Mouse (Mus musculus) midbrain, embryonic 15.5 days (tissue): ENCODE measurements around the gene B4galt5. TPM values are rescaled to one million over a fixed set of nuclear protein-coding genes. Genes with fewer than 3 reads are reported as not detected.

Source experiments
- ATAC-seq: fragments of 200-750 bp; cut with Nextera tagmentation; replicated peaks from 2 replicates; pipeline ENCODE4 v1.8.0; 2017; ENCODE audit warnings: moderate TSS enrichment
- H3K27ac ChIP-seq: fragments of 300-500 bp; sonication (generic); 2 replicates; pipeline ENCODE4 v1.5.1; 2015; ENCODE audit warnings: mild to moderate bottlenecking, inconsistent platforms
- H3K27me3 ChIP-seq: fragments of 300-500 bp; sonication (generic); replicated peaks from 2 replicates; pipeline ENCODE4 v1.6.1; 2015; ENCODE audit warnings: inconsistent platforms
- H3K36me3 ChIP-seq: fragments of 300-500 bp; sonication (generic); replicated peaks from 2 replicates; pipeline ENCODE4 v1.6.1; 2015; ENCODE audit warnings: inconsistent platforms
- H3K4me1 ChIP-seq: fragments of 300-500 bp; sonication (generic); 2 replicates; pipeline ENCODE4 v1.6.1; 2015; ENCODE audit warnings: inconsistent platforms
- H3K4me2 ChIP-seq: fragments of 300-500 bp; sonication (generic); 2 replicates; pipeline ENCODE4 v1.6.1; 2015; ENCODE audit warnings: inconsistent platforms, mild to moderate bottlenecking, moderate library complexity
- H3K4me3 ChIP-seq: fragments of 300-500 bp; sonication (generic); 2 replicates; pipeline ENCODE4 v1.5.1; 2015; ENCODE audit warnings: mild to moderate bottlenecking, inconsistent platforms
- H3K9ac ChIP-seq: fragments of 300-500 bp; sonication (generic); 2 replicates; pipeline ENCODE4 v1.6.1; 2015; ENCODE audit warnings: mild to moderate bottlenecking, inconsistent platforms
- H3K9me3 ChIP-seq: fragments of 300-500 bp; sonication (generic); 2 replicates; pipeline ENCODE4 v1.6.1; 2016; ENCODE audit warnings: inconsistent platforms
- WGBS: fragments of 180-500 bp; shearing (Covaris S2); methylation state at CpG from one replicate; pipeline ENCODE4 v1.1.7; 2015; ENCODE audit warnings: mixed read lengths; 5-methylcytosine and 5-hydroxymethylcytosine counted together
- polyA plus RNA-seq: library from polyadenylated mRNA; unstranded; fragments of >200 nt; fragmentation: Nextera tagmentation; extraction: Ambion mirVana; gene quantifications from 2 replicates; pipeline ENCODE4 v1.2.1, GENCODE M21; 2015

Gene B4galt5
- polyA plus RNA-seq, 1 experiment from 2014 or later: 28.3 TPM

- H3K27me3 ChIP-seq: no peaks in the 10 kb centered on the region
- WGBS: 95% methylated on average over 5 of the region's 5 CpGs
- H3K4me2 ChIP-seq: no peak overlapping the region
- H3K9ac ChIP-seq: no peak overlapping the region
- H3K4me3 ChIP-seq: no peak overlapping the region
- ATAC-seq: no peak
- no peak overlapping the region for H3K27ac ChIP-seq
- H3K9me3 ChIP-seq: no peaks in the 10 kb centered on the region
- H3K36me3 ChIP-seq: no peaks in the 10 kb centered on the region
- H3K4me1 ChIP-seq: no peaks in the 10 kb centered on the region
These were observed 26.7 kb upstream of the B4galt5 start for GRCm38 (mm10) chr2:167375688-167376087.

GRCm38 (mm10) chr2:167375135-167375534 is 26.2 kb upstream of the B4galt5 start:
- ATAC-seq: no peak

DNA sequence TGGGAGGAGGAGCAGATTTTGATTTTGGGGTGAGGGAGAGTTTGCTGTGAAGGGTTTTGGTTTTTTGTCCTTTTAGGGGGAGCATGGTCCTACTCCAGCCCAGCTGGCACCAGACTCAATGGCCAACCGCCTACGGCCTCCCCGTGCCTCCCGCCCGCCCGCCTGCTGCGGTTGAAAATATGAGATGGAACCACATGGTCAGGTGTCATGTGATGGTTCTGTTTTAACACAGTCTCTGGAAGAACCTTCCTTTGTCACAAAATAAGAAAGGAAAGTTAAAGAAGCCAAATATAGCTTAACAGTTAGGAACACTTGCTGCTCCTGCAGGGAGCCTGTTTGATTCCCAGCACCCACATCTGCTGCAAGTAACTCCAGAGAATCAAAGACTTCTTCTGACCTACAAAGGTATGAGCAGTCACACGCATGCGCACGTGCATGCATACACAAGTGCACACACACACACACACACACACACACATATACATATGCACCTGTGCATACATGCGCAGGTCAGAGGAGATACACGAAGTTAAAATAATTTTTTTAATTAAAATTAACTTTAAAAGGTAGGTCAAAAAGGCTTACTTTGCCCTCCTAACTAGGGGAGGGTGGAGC is 25.3 kb upstream of the B4galt5 start:
- H3K4me3 ChIP-seq: no peak overlapping the region
- H3K4me1 ChIP-seq: no peaks in the 10 kb centered on the region
- no peak overlapping the region for H3K4me2 ChIP-seq
- H3K27ac ChIP-seq: no peak overlapping the region
- H3K27me3 ChIP-seq: no peaks in the 10 kb centered on the region
- 92% methylated on average over 12 of the region's 12 CpGs for WGBS
- no peaks in the 10 kb centered on the region for H3K9me3 ChIP-seq
- no peak overlapping the region for H3K9ac ChIP-seq
- no peaks in the 10 kb centered on the region for H3K36me3 ChIP-seq
- no peak for ATAC-seq

More at GRCm38 (mm10) chr2:167375135-167375534, 26.2 kb upstream of the B4galt5 start:
- no peaks in the 10 kb centered on the region for H3K36me3 ChIP-seq
- no peaks in the 10 kb centered on the region for H3K4me1 ChIP-seq
- no peak overlapping the region for H3K27ac ChIP-seq
- H3K27me3 ChIP-seq: no peaks in the 10 kb centered on the region
- 78% methylated on average over 9 of the region's 9 CpGs for WGBS
- no peak overlapping the region for H3K4me3 ChIP-seq
- H3K9ac ChIP-seq: no peak overlapping the region
- no peaks in the 10 kb centered on the region for H3K9me3 ChIP-seq
- no peak overlapping the region for H3K4me2 ChIP-seq

DNA sequence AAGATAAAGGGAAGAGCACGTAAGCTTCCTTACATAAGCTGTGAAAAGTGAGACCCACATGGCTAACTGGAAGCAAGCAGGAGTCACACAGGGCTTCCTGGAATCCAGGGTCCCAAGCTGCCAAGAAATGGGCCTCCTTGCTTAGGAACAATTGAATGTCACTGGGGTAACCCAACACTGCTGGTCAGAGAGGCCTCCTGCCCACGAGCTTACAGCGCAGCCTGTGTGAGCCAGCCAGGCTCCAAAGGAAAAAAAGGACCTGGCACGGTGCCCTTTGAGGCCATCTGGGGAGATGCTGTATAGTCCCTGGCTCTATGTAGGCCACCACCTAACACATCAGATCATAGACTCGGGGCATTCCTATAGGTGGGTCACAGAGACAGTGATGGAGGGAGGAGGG is 24.3 kb upstream of the B4galt5 start:
- 80% methylated on average over 5 of the region's 5 CpGs for WGBS
- H3K27me3 ChIP-seq: no peaks in the 10 kb centered on the region
- ATAC-seq: no peak
- no peak overlapping the region for H3K27ac ChIP-seq
- no peaks in the 10 kb centered on the region for H3K4me1 ChIP-seq
- no peaks in the 10 kb centered on the region for H3K36me3 ChIP-seq
- H3K4me3 ChIP-seq: no peak overlapping the region
- H3K9me3 ChIP-seq: no peaks in the 10 kb centered on the region
- no peak overlapping the region for H3K9ac ChIP-seq
- no peak overlapping the region for H3K4me2 ChIP-seq

DNA sequence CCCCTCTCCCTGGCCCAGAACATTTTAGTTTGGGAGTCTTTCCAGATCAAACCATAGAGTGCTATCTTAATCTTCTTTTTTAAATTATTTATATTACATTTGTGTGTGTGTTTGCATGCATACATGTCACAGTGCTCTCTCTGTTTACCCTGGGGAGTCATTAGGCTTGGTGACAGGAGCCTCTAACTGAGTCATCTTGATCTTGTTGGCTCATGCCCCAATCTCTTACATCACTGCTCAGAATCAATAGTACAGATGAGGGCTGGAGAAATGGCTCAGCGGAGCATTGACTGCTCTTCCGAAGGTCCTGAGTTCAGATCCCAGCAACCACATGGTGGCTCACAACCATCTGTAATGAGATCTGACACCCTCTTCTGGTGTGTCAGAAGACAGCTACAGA is 22.5 kb upstream of the B4galt5 start:
- Histone ChIP-seq H3K9me3 (no peaks in the 10 kb centered on the region), H3K4me1 (no peaks in the 10 kb centered on the region), H3K4me3 (no peak overlapping the region), H3K27ac (no peak overlapping the region), H3K27me3 (no peaks in the 10 kb centered on the region), H3K4me2 (no peak overlapping the region), H3K9ac (no peak overlapping the region), H3K36me3 (no peaks in the 10 kb centered on the region)
- no peak for ATAC-seq
- WGBS: 93% methylated on average over 2 of the region's 2 CpGs

DNA sequence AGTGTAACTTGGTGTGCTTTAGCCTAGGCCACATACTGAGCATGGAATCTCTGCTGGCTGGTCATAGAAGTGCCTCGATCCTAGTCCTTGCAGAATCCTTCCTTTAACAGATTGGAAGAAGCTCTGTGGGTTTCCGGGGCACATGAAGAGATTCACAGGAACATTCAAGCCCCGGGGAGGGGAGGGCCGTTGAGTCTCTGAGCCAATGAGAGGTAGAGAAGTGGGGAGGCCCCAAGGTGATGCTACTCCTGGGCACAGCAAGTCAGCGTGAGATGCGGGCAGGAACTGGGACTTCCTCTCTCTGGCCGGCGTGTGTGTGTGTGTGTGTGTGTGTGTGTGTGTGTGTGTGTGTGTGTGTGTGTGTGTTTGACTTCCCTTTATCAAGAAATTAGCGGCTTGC is 19.3 kb upstream of the B4galt5 start:
- H3K9me3 ChIP-seq: no peaks in the 10 kb centered on the region
- H3K27me3 ChIP-seq: no peaks in the 10 kb centered on the region
- WGBS: 83% methylated on average over 7 of the region's 9 CpGs
- no peak overlapping the region for H3K27ac ChIP-seq
- no peak for ATAC-seq
- H3K4me1 ChIP-seq: no peaks in the 10 kb centered on the region
- H3K4me2 ChIP-seq: no peak overlapping the region
- H3K4me3 ChIP-seq: no peak overlapping the region
- H3K36me3 ChIP-seq: no peaks in the 10 kb centered on the region
- no peak overlapping the region for H3K9ac ChIP-seq

DNA sequence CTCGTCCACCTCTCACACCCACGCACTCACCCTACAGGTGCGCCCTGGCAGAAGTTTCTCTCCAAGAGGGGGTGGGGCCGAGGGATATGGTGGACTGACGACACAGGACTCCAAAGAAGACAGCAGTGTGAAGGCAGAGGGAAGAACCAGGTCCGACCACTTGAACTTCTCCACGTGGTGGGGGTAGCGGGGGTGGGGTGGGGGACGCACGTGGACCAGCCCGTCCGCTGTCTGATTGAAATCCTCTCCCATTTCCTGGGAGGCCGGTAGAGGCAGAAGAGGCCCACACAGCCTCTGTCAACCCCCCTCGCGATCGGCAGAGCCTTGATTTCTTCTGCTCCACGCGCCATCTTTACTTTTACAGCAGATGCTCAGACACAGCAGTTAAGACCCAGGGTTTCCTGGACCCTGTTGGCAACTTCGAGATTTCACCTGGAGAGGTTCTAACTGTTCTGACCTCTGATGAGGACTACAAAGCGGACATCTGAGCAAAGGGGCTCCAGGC is 18.8 kb upstream of the B4galt5 start:
- H3K9ac ChIP-seq: no peak overlapping the region
- no peak overlapping the region for H3K4me2 ChIP-seq
- no peak overlapping the region for H3K27ac ChIP-seq
- H3K27me3 ChIP-seq: no peaks in the 10 kb centered on the region
- no peaks in the 10 kb centered on the region for H3K9me3 ChIP-seq
- H3K4me1 ChIP-seq: no peaks in the 10 kb centered on the region
- no peak for ATAC-seq
- no peaks in the 10 kb centered on the region for H3K36me3 ChIP-seq
- no peak overlapping the region for H3K4me3 ChIP-seq
- WGBS: 67% methylated on average over 20 of the region's 20 CpGs

- WGBS: 66% methylated on average over 6 of the region's 7 CpGs
- Histone ChIP-seq H3K4me2 (no peak overlapping the region), H3K27ac (no peak overlapping the region), H3K36me3 (no peaks in the 10 kb centered on the region), H3K4me1 (no peaks in the 10 kb centered on the region), H3K9ac (no peak overlapping the region), H3K9me3 (no peaks in the 10 kb centered on the region), H3K27me3 (no peaks in the 10 kb centered on the region), H3K4me3 (no peak overlapping the region)
- no peak for ATAC-seq
These were observed 18.3 kb upstream of the B4galt5 start for GRCm38 (mm10) chr2:167367325-167367724.

DNA sequence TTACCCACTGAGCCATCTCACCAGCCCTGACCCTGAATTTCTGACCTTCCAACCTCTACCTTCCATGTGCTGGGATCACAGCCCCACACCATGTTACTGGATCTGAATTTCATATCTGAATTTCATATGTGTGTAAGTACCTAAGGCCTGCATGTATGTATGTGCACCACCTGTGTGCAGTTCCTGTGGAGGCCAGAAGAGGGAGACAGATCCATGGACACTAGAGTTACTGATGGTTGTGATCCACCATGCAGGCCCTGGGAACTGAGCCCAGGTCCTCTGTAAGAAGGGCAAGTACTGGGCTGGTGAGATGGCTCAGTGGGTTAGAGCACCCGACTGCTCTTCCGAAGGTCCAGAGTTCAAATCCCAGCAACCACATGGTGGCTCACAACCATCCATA is 16.1 kb upstream of the B4galt5 start:
- ATAC-seq: no peak
- 100% methylated on average over 2 of the region's 2 CpGs for WGBS
- H3K9me3 ChIP-seq: no peaks in the 10 kb centered on the region

GRCm38 (mm10) chr2:167363272-167364045 is 14.5 kb upstream of the B4galt5 start:
- Histone ChIP-seq H3K27me3 (no peaks in the 10 kb centered on the region), H3K9ac (no peak overlapping the region), H3K27ac (no peak overlapping the region), H3K4me1 (no peaks in the 10 kb centered on the region), H3K4me3 (no peak overlapping the region), H3K9me3 (no peaks in the 10 kb centered on the region), H3K36me3 (no peaks in the 10 kb centered on the region), H3K4me2 (no peak overlapping the region)
- no peak for ATAC-seq
- WGBS: 72% methylated on average over 9 of the region's 9 CpGs

More for the DNA sequence above, 16.1 kb upstream of the B4galt5 start:
- Histone ChIP-seq H3K27ac (no peak overlapping the region), H3K4me3 (no peak overlapping the region), H3K9ac (no peak overlapping the region), H3K4me2 (no peak overlapping the region), H3K27me3 (no peaks in the 10 kb centered on the region), H3K36me3 (no peaks in the 10 kb centered on the region), H3K4me1 (no peaks in the 10 kb centered on the region)

GRCm38 (mm10) chr2:167358499-167358898 is 9.5 kb upstream of the B4galt5 start:
- no peaks in the 10 kb centered on the region for H3K9me3 ChIP-seq
- no peaks in the 10 kb centered on the region for H3K36me3 ChIP-seq
- no peak overlapping the region for H3K4me3 ChIP-seq
- H3K4me2 ChIP-seq: no peak overlapping the region
- H3K27me3 ChIP-seq: no peaks in the 10 kb centered on the region
- no peak for ATAC-seq
- no peaks in the 10 kb centered on the region for H3K4me1 ChIP-seq
- WGBS: 83% methylated on average over 2 of the region's 2 CpGs
- no peak overlapping the region for H3K27ac ChIP-seq
- no peak overlapping the region for H3K9ac ChIP-seq

- H3K27me3 ChIP-seq: no peaks in the 10 kb centered on the region
- no peaks in the 10 kb centered on the region for H3K36me3 ChIP-seq
- H3K9ac ChIP-seq: no peak overlapping the region
- H3K4me3 ChIP-seq: no peak overlapping the region
- H3K9me3 ChIP-seq: no peaks in the 10 kb centered on the region
- H3K27ac ChIP-seq: no peak overlapping the region
- no peak overlapping the region for H3K4me2 ChIP-seq
- H3K4me1 ChIP-seq: no peaks in the 10 kb centered on the region
- no peak for ATAC-seq
These were observed 7.9 kb upstream of the B4galt5 start for GRCm38 (mm10) chr2:167356885-167357284.
